Comparison of ENCODE assay signal across 18 mouse cellular contexts in the genomic region with DNA sequence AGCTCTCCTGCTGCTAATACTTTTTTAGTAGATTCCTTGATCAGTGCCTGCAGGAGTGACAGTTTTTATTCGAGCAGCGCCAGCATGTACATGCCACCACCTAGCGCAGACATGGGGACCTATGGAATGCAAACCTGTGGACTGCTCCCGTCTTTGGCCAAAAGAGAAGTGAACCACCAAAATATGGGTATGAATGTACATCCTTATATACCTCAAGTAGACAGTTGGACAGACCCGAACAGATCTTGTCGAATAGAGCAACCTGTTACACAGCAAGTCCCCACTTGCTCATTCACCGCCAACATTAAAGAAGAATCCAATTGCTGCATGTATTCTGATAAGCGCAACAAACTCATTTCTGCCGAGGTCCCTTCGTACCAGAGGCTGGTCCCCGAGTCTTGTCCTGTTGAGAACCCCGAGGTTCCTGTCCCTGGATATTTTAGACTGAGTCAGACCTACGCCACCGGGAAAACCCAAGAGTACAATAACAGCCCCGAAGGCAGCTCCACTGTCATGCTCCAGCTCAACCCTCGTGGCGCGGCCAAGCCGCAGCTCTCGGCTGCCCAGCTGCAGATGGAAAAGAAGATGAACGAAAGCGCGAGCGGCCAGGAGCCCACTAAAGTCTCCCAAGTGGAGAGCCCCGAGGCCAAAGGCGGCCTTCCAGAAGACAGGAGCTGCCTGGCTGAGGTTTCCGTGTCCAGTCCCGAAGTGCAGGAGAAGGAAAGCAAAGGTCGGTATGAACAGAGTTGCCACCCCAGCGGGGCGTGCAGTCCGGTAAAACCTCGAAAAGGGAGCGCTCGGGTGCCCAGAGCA. TPM values are rescaled to one million over a fixed set of nuclear protein-coding genes. Genes with fewer than 3 reads are reported as not detected.
DNase-seq lines count a peak whose midpoint lies in the region; ATAC-seq and TF ChIP-seq lines count a peak whose summit lies in the region.
"Had no signal": no experiment of that assay in that cellular context is flagged by ENCODE, and none has a peak within 500 bp of the region (broad histone marks: within the 10 kb centered on the region; RNA-seq: fewer than 3 reads in every experiment).

No protein-coding gene starts in this region.

- peaks cover 2% of the 10 kb centered on the region; the same call in 1 of the 2 replicates for H3K27me3 ChIP-seq in kidney, adult 2 months (replicated peaks; ENCODE audit: control insufficient read depth, insufficient read depth, low read length)
- peaks cover 98% of the 10 kb centered on the region for H3K27me3 ChIP-seq in embryonic facial prominence, embryonic 14.5 days (replicated peaks; ENCODE audit: control insufficient read depth, insufficient read depth, low read length)
- H3K27me3 ChIP-seq in neural tube, embryonic 15.5 days (replicated peaks), result peaks cover 56% of the 10 kb centered on the region

- H3K27ac ChIP-seq in kidney, adult 2 months (ENCODE audit: insufficient read depth, low read depth, low read length), result peak overlapping the region; percentile 93
- no peak overlapping the region for H3K27ac ChIP-seq in embryonic facial prominence, embryonic 14.5 days (replicated peaks; ENCODE audit: low read depth, low read length)
- H3K27ac ChIP-seq in neural tube, embryonic 15.5 days (replicated peaks), result peak overlapping the region; percentile 84
- H3K27ac ChIP-seq: forebrain, embryonic 10.5 days; left cerebral cortex, adult 2 months; liver, embryonic 15.5 days had no signal

- TF ChIP-seq CTCF in kidney, adult 2 months (conservative IDR thresholded peaks at IDR 0.05; ENCODE audit: insufficient read depth, insufficient read length, low read depth, low read length), result no peak

- WGBS in kidney, adult 2 months, result 2% methylated on average over 35 of the region's 35 CpGs
- WGBS in embryonic facial prominence, embryonic 14.5 days, result 6% methylated on average over 34 of the region's 35 CpGs
- 3% methylated on average over 35 of the region's 35 CpGs for WGBS in neural tube, embryonic 15.5 days

- TF ChIP-seq POLR2A in kidney, adult 2 months (IDR thresholded peaks at IDR 0.05; ENCODE audit: low read depth, low read length), result no peak

- peak overlapping the region; percentile 52 for H3K4me3 ChIP-seq in kidney, adult 2 months (ENCODE audit: insufficient read depth, low read depth, low read length)
- H3K4me3 ChIP-seq in embryonic facial prominence, embryonic 14.5 days (ENCODE audit: low read depth, low read length), result peak overlapping the region; percentile 22
- H3K4me3 ChIP-seq in neural tube, embryonic 15.5 days (replicated peaks), result peak overlapping the region; percentile 50
- H3K4me3 ChIP-seq: left cerebral cortex, adult 2 months; liver, embryonic 15.5 days; megakaryocyte, embryonic 14.5 days had no signal

- intact Hi-C loops in left cerebral cortex, postnatal 4 days (cut with DNase I), result loop anchor here (10.0 kb wide), 1 partner anchor 1413 kb away; no protein-coding TSS in a partner anchor

- peak; percentile 46 for DNase-seq in kidney, adult 2 months
- DNase-seq in kidney, adult 11 months, result no peak
- no peak for DNase-seq in embryonic facial prominence, embryonic 14.5 days (ENCODE audit: low spot score)
- peak; percentile 50 for DNase-seq in kidney, postnatal 10 days
- DNase-seq in right cerebral cortex, postnatal 10 days (ENCODE audit: low spot score in 2 of 2), result no peak
- no peak for DNase-seq in left cerebral cortex, postnatal 4 days
- DNase-seq: cerebellum, adult 18-20 months; right cerebral cortex, postnatal 14 days had no signal

- ATAC-seq in embryonic facial prominence, embryonic 14.5 days (ENCODE audit: low read depth), result no peak
- peak; percentile 32; the same call in 1 of the 2 replicates for ATAC-seq in neural tube, embryonic 15.5 days (ENCODE audit: low FRiP score)
- ATAC-seq in megakaryocyte, adult 5-6 weeks (ENCODE audit: poor library complexity, severe bottlenecking), result no peak
- ATAC-seq: CD4-positive, CD25-positive, alpha-beta regulatory T cell, adult 4 months had no signal

- H3K36me3 ChIP-seq in kidney, adult 2 months (ENCODE audit: control insufficient read depth, insufficient read depth, low read length), result no peaks in the 10 kb centered on the region
- H3K36me3 ChIP-seq in embryonic facial prominence, embryonic 14.5 days (ENCODE audit: control insufficient read depth, insufficient read depth, low read length), result no peaks in the 10 kb centered on the region
- no peaks in the 10 kb centered on the region for H3K36me3 ChIP-seq in neural tube, embryonic 15.5 days
- H3K36me3 ChIP-seq: forebrain, embryonic 10.5 days; liver, embryonic 15.5 days had no signal

- H3K4me2 ChIP-seq in embryonic facial prominence, embryonic 14.5 days (ENCODE audit: low read depth, low read length), result no peak overlapping the region
- H3K4me2 ChIP-seq in neural tube, embryonic 15.5 days, result peak overlapping the region; percentile 68
- H3K4me2 ChIP-seq: liver, embryonic 15.5 days had no signal

- H3K9me3 ChIP-seq in embryonic facial prominence, embryonic 14.5 days (ENCODE audit: control insufficient read depth, low read length), result no peaks in the 10 kb centered on the region
- H3K9me3 ChIP-seq in neural tube, embryonic 15.5 days (replicated peaks), result no peaks in the 10 kb centered on the region
- H3K9me3 ChIP-seq: forebrain, embryonic 10.5 days; liver, embryonic 15.5 days had no signal

- no peaks in the 10 kb centered on the region for H3K4me1 ChIP-seq in kidney, adult 2 months (ENCODE audit: control insufficient read depth, insufficient read depth, low read length)
- no peaks in the 10 kb centered on the region for H3K4me1 ChIP-seq in embryonic facial prominence, embryonic 14.5 days (ENCODE audit: control insufficient read depth, insufficient read depth, low read length)
- peaks cover 41% of the 10 kb centered on the region for H3K4me1 ChIP-seq in neural tube, embryonic 15.5 days
- H3K4me1 ChIP-seq: liver, embryonic 15.5 days had no signal

- no peak overlapping the region for H3K9ac ChIP-seq in embryonic facial prominence, embryonic 14.5 days (ENCODE audit: low read depth, low read length)
- peak overlapping the region; percentile 47 for H3K9ac ChIP-seq in neural tube, embryonic 15.5 days (replicated peaks)
- H3K9ac ChIP-seq: liver, embryonic 15.5 days had no signal

RNA-seq across cellular contexts. Expression of gene Hoxd10, which starts 0.5 kb away (rescaled TPM):
- 7.6 and 7.9 TPM in 2 replicates for polyA plus RNA-seq in kidney, adult 2 months (2012; rRNA removed)
- polyA plus RNA-seq in embryonic facial prominence, embryonic 14.5 days (2014; fragmentation: Nextera tagmentation; extraction: Ambion mirVana), result 0.37 and 0.45 TPM in 2 replicates
- 61.8 and 83.6 TPM in 2 replicates for polyA plus RNA-seq in neural tube, embryonic 15.5 days (2015; fragmentation: Nextera tagmentation; extraction: Ambion mirVana)
- total RNA-seq in megakaryocyte, adult 5-6 weeks (2015), result not detected in 2 replicates
- not detected in 2 replicates for total RNA-seq in megakaryocyte, adult 5-6 weeks (2017)
- total RNA-seq in left cerebral cortex, postnatal 4 days (2021), result not detected
- total RNA-seq: adrenal gland, postnatal 36 days; left cerebral cortex, adult 2 months had no signal
- polyA plus RNA-seq: CD4-positive, CD25-positive, alpha-beta regulatory T cell, adult 4 months; forebrain, embryonic 10.5 days; heart, embryonic 16.5 days; liver, embryonic 15.5 days had no signal

RNA-seq across cellular contexts. Expression of gene Hoxd9, which starts 5.3 kb away (rescaled TPM):
- polyA plus RNA-seq in kidney, adult 2 months (2012; rRNA removed), result 23.9 and 26.0 TPM in 2 replicates
- 2.0 and 2.3 TPM in 2 replicates for polyA plus RNA-seq in embryonic facial prominence, embryonic 14.5 days (2014; fragmentation: Nextera tagmentation; extraction: Ambion mirVana)
- 20.0 and 21.3 TPM in 2 replicates for polyA plus RNA-seq in neural tube, embryonic 15.5 days (2015; fragmentation: Nextera tagmentation; extraction: Ambion mirVana)
- not detected in 2 replicates for total RNA-seq in megakaryocyte, adult 5-6 weeks (2015)
- total RNA-seq in megakaryocyte, adult 5-6 weeks (2017), result not detected in 2 replicates
- not detected for total RNA-seq in left cerebral cortex, postnatal 4 days (2021)
- total RNA-seq: left cerebral cortex, adult 2 months had no signal
- polyA plus RNA-seq: CD4-positive, CD25-positive, alpha-beta regulatory T cell, adult 4 months; forebrain, embryonic 10.5 days; liver, embryonic 15.5 days had no signal

RNA-seq across cellular contexts. Expression of gene Hoxd8, which starts 12.2 kb away (rescaled TPM):
- 45.8 and 46.2 TPM in 2 replicates for polyA plus RNA-seq in kidney, adult 2 months (2012; rRNA removed)
- polyA plus RNA-seq in embryonic facial prominence, embryonic 14.5 days (2014; fragmentation: Nextera tagmentation; extraction: Ambion mirVana), result 8.7 and 10.3 TPM in 2 replicates
- 12.4 and 12.5 TPM in 2 replicates for polyA plus RNA-seq in neural tube, embryonic 15.5 days (2015; fragmentation: Nextera tagmentation; extraction: Ambion mirVana)
- not detected in 2 replicates for total RNA-seq in megakaryocyte, adult 5-6 weeks (2015)
- not detected in 2 replicates for total RNA-seq in megakaryocyte, adult 5-6 weeks (2017)
- under 1 TPM; 0.22 to 0.76 TPM for total RNA-seq in left cerebral cortex, postnatal 4 days (2021)
- total RNA-seq: left cerebral cortex, adult 2 months had no signal
- polyA plus RNA-seq: CD4-positive, CD25-positive, alpha-beta regulatory T cell, adult 4 months; forebrain, embryonic 10.5 days had no signal

RNA-seq across cellular contexts. Expression of gene Hoxd11, which starts 12.8 kb away (rescaled TPM):
- polyA plus RNA-seq in kidney, adult 2 months (2012; rRNA removed), result 2.1 and 2.8 TPM in 2 replicates
- not detected in 2 replicates for polyA plus RNA-seq in embryonic facial prominence, embryonic 14.5 days (2014; fragmentation: Nextera tagmentation; extraction: Ambion mirVana)
- 4.1 and 9.2 TPM in 2 replicates for polyA plus RNA-seq in neural tube, embryonic 15.5 days (2015; fragmentation: Nextera tagmentation; extraction: Ambion mirVana)
- not detected in 2 replicates for total RNA-seq in megakaryocyte, adult 5-6 weeks (2015)
- not detected in 2 replicates for total RNA-seq in megakaryocyte, adult 5-6 weeks (2017)
- not detected for total RNA-seq in left cerebral cortex, postnatal 4 days (2021)
- total RNA-seq: adrenal gland, postnatal 36 days; left cerebral cortex, adult 2 months had no signal
- polyA plus RNA-seq: CD4-positive, CD25-positive, alpha-beta regulatory T cell, adult 4 months; forebrain, embryonic 10.5 days; heart, embryonic 16.5 days; liver, embryonic 15.5 days had no signal

RNA-seq across cellular contexts. Expression of gene Hoxd12, which starts 17.4 kb away (rescaled TPM):
- polyA plus RNA-seq in kidney, adult 2 months (2012; rRNA removed), result not detected in 2 replicates
- not detected in 2 replicates for polyA plus RNA-seq in embryonic facial prominence, embryonic 14.5 days (2014; fragmentation: Nextera tagmentation; extraction: Ambion mirVana)
- polyA plus RNA-seq in neural tube, embryonic 15.5 days (2015; fragmentation: Nextera tagmentation; extraction: Ambion mirVana), result 0.38 and 0.43 TPM in 2 replicates
- total RNA-seq in megakaryocyte, adult 5-6 weeks (2015), result not detected in 2 replicates
- not detected in 2 replicates for total RNA-seq in megakaryocyte, adult 5-6 weeks (2017)
- not detected for total RNA-seq in left cerebral cortex, postnatal 4 days (2021)
- total RNA-seq: adrenal gland, postnatal 36 days; gastrocnemius, postnatal 25 days; left cerebral cortex, adult 2 months had no signal
- polyA plus RNA-seq: CD4-positive, CD25-positive, alpha-beta regulatory T cell, adult 4 months; forebrain, embryonic 10.5 days; heart, embryonic 16.5 days; liver, embryonic 15.5 days had no signal

Comparison
In these comparisons a context has a peak if more than half of its experiments do, and no peak if none do; other contexts are left out.
1. DNase-seq: peak in kidney, adult 2 months (single experiment) and kidney, postnatal 10 days (single experiment); none in kidney, adult 11 months (single experiment), embryonic facial prominence, embryonic 14.5 days (single experiment), right cerebral cortex, postnatal 10 days (0 of 2) and left cerebral cortex, postnatal 4 days (single experiment).
2. Peak in every context shown above with its lines, with median percentiles within 50 percentile points of each other: H3K4me3 ChIP-seq.